Mouse (Mus musculus) CD4-positive naive resting alpha-beta T cell, adult 57 days (primary cell): ENCODE measurements around the gene Atp5f1. TPM values are rescaled to one million over a fixed set of nuclear protein-coding genes. Genes with fewer than 3 reads are reported as not detected.

Experiments
- total RNA-seq: library from RNA; stranded (reverse); gene quantifications from one replicate; pipeline ENCODE4 v1.2.4, GENCODE M21; 2023

Atp5f1 gene
- 130 TPM for total RNA-seq

DNA sequence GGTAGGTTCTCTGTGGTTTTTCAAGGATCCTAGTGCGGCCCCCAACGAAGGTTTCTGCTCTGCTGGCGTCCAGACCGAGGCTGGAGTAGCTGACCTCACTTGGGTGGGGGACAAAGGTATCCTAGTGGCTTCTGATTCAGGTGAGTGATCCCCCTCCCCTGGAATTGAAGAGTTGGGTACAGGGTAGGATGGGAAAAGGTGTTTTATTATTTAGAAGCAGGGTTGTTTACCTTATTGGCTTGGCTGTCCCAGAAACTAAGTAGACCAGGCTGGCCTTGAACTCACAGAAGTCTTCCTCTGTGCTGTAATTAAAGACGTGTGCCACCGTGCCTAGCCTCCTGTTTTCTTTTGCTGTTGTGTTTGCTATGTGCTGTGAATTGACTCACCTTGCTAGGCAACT, at the start of gene Atp5f1:
Atp5f1 (minus strand) TSS at position 101 of the 400 bp plus-strand sequence.

DNA sequence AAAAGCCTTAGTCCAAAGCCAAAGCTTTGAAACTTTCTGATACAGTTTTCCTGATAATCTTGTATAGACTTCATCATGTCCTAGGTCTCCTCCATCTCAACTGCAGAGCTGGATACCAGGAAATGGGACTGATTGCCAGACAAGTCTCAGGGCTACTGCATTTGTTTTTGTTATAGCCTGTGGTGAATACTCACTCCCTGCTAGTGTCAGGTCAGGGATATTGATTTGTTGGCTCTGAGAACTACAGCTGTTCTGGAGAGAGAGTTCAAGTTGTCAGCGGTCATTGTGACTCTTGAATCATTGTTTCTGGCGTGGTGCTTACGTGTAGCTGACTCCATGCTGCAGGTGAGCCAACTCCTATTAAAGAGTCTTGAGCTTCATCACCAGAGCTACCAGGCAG, 13.5 kb upstream of the Atp5f1 start, which contains the start of gene Ovgp1:
Ovgp1 (plus strand) TSS at position 301 of the 400 bp plus-strand sequence.

DNA sequence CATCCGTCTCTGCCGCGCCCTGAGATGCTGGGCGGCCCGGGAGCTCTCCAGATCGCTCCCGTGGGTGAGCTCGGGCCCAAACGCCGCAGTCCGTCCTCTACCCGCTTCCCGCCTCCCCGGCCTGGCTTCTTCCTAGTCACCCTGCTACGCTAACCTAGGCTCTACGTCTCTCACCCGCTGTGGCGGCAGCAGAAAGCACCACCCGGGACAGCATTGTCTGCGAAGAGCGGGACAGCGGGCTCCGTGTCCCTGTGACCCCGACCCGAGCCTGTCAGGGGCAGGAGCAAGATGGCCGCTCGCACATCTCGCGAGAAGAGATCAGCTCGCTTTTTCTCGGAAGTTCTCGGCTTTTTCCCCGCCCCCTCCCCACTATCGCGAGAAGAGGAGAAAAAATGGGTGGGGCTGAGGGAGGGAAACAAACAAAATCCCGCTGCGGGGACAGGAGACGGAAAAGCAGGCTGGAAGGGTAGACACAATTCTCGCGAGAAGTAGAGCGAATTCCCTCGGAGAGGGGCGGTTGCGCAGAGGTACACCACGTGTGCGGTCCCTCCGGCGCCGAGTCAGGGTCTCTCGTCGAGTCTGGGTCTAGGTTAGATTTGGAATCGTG, 822 bp downstream of the Atp5f1 start, which contains the start of gene Wdr77:
Wdr77 (plus strand) TSS at position 396 of the 607 bp plus-strand sequence.

DNA sequence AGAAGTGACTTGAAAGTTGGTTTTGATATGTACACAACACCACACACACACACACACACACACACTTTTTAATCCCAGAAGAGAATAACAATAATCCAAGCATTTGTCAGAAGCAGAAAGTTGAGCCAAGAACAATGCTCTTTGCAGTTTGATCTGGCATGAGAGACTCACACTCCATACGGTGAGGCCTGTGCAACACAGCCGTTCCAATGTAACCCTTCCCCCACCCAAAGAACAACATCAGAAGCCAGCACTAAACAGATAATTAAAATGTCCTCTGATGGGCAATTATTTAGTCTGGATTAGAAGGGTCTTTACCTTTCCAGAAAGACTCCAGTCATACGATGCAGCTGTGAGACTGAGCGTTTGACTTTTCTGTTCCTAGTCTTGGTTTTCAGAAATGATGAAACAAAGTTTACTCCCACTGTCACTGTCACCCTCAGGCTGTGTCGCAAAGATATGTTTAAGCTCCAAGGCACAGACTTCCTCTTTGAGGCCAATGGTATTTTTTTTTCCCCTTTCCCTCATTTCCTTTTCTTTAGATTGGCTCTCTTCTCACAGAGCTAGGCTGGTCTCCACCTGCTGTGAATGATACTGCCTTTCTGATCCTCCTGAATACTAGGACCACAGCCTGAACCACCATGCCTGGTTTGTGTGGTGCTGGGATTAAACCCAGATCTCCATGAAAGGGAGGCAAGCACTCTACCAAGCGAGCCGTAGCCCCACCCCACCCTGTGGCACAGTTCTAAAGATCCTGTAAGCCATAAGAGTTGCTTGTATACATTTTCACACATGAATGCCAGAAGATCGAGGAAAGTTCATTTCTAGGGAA, 27.4 kb downstream of the Atp5f1 start, which contains the start of gene I830077J02Rik:
I830077J02Rik (minus strand) TSS at position 425 of the 832 bp plus-strand sequence.

Other genes with a start within 250 kb of the Atp5f1 start
- gene Rap1a, start 158.8 kb downstream of the Atp5f1 start, total RNA-seq, result 119 TPM
- not detected for gene Adora3, start 89.2 kb downstream of the Atp5f1 start, total RNA-seq
- gene Tmigd3, start 89.2 kb downstream of the Atp5f1 start, total RNA-seq, result not detected
- 2.6 TPM for gene I830077J02Rik, start 27.4 kb downstream of the Atp5f1 start, total RNA-seq
- gene Wdr77, start 730 bp downstream of the Atp5f1 start, total RNA-seq, result 44.5 TPM
- gene Ovgp1, start 13.6 kb upstream of the Atp5f1 start, total RNA-seq, result 8.8 TPM
- gene Pifo, start 54.5 kb upstream of the Atp5f1 start, total RNA-seq, result 1.1 TPM
- 4.0 TPM for gene Chil5, start 72.7 kb upstream of the Atp5f1 start, total RNA-seq
- gene Chia1, start 153.1 kb upstream of the Atp5f1 start, total RNA-seq, result not detected
- gene Chil3, start 207.5 kb upstream of the Atp5f1 start, total RNA-seq, result 2.9 TPM